Mouse (Mus musculus) left cerebral cortex, postnatal 10 days (tissue): ENCODE measurements around the gene Nsd1. TPM values are rescaled to one million over a fixed set of nuclear protein-coding genes. Genes with fewer than 3 reads are reported as not detected.

ENCODE experiments used
- DNase-seq, 2 experiments: peaks; one replicate each; pipeline ENCODE4 v3.0.0; 2021 to 2022; ENCODE audit warnings: low spot score in 2 of 2, mixed read lengths in 1 of 2; ENCODE audit errors: extremely low spot score in 1 of 2
- intact Hi-C: fragments of 180-260 bp; cut with DNase I; formaldehyde crosslinking; loops from one replicate; pipeline ENCODE4 v1.15.1; 2025
- total RNA-seq, 2 experiments: library from RNA; stranded (reverse); gene quantifications; 2 replicates each; pipeline ENCODE4 v1.2.3; 2021

Gene Nsd1
- total RNA-seq, 2 experiments from 2014 or later = 141 to 149 TPM

- DNase-seq = no peak
- intact Hi-C loops = no loop called here
These were observed 14.8 kb downstream of the Nsd1 start for GRCm38 (mm10) chr13:55224364-55224763.

GRCm38 (mm10) chr13:55230701-55231100 is 21.1 kb downstream of the Nsd1 start:
- intact Hi-C loops = no loop called here
- no peak for DNase-seq

- intact Hi-C loops = no loop called here
These were observed 33.6 kb downstream of the Nsd1 start for GRCm38 (mm10) chr13:55243205-55243604.

GRCm38 (mm10) chr13:55247293-55248030 is 37.9 kb downstream of the Nsd1 start:
- intact Hi-C loops = no loop called here
- no peak for DNase-seq

More at GRCm38 (mm10) chr13:55243205-55243604, 33.6 kb downstream of the Nsd1 start:
- no peak for DNase-seq

GRCm38 (mm10) chr13:55249246-55249645 is 39.7 kb downstream of the Nsd1 start:
- DNase-seq = no peak
- intact Hi-C loops = no loop called here

- no peak for DNase-seq
- intact Hi-C loops = loop anchor here (5.0 kb wide), 1 partner anchor 36 kb away; no protein-coding TSS in a partner anchor
These were observed 43.2 kb downstream of the Nsd1 start for GRCm38 (mm10) chr13:55252820-55253219.

- DNase-seq = no peak
- intact Hi-C loops = no loop called here
These were observed 45.6 kb downstream of the Nsd1 start for GRCm38 (mm10) chr13:55255052-55255652.

- intact Hi-C loops = no loop called here
- DNase-seq = no peak
These were observed 49.1 kb downstream of the Nsd1 start for GRCm38 (mm10) chr13:55258651-55259050.

- intact Hi-C loops = loop anchor here (5.0 kb wide), 1 partner anchor 41 kb away; no protein-coding TSS in a partner anchor
These were observed 51.9 kb downstream of the Nsd1 start for GRCm38 (mm10) chr13:55261521-55261920.

GRCm38 (mm10) chr13:55262096-55262495 is 52.5 kb downstream of the Nsd1 start:
- DNase-seq = no peak
- intact Hi-C loops = loop anchor here (5.0 kb wide), 1 partner anchor 40 kb away; no protein-coding TSS in a partner anchor

More at GRCm38 (mm10) chr13:55261521-55261920, 51.9 kb downstream of the Nsd1 start:
- no peak for DNase-seq

- intact Hi-C loops = no loop called here
- no peak for DNase-seq
These were observed 67.6 kb downstream of the Nsd1 start for GRCm38 (mm10) chr13:55277203-55277602.

GRCm38 (mm10) chr13:55277646-55278045 is 68.1 kb downstream of the Nsd1 start:
- intact Hi-C loops = no loop called here

GRCm38 (mm10) chr13:55288854-55289253 is 79.3 kb downstream of the Nsd1 start:
- intact Hi-C loops = no loop called here
- DNase-seq = no peak

More at GRCm38 (mm10) chr13:55277646-55278045, 68.1 kb downstream of the Nsd1 start:
- DNase-seq = no peak

GRCm38 (mm10) chr13:55296760-55297159 is 87.2 kb downstream of the Nsd1 start:
- intact Hi-C loops = no loop called here

GRCm38 (mm10) chr13:55300913-55301312 is 91.3 kb downstream of the Nsd1 start:
- intact Hi-C loops = loop anchor here (5.0 kb wide), 1 partner anchor 39 kb away; no protein-coding TSS in a partner anchor

More at GRCm38 (mm10) chr13:55296760-55297159, 87.2 kb downstream of the Nsd1 start:
- DNase-seq = no peak

GRCm38 (mm10) chr13:55312028-55312630 is 102.5 kb downstream of the Nsd1 start:
- intact Hi-C loops = no loop called here
- DNase-seq = no peak

More at GRCm38 (mm10) chr13:55300913-55301312, 91.3 kb downstream of the Nsd1 start:
- no peak for DNase-seq

GRCm38 (mm10) chr13:55313051-55313450 is 103.5 kb downstream of the Nsd1 start:
- intact Hi-C loops = no loop called here
- no peak for DNase-seq

GRCm38 (mm10) chr13:55314891-55315412 is 105.4 kb downstream of the Nsd1 start:
- no peak for DNase-seq
- intact Hi-C loops = no loop called here

- no peak for DNase-seq
- intact Hi-C loops = no loop called here
These were observed 108.8 kb downstream of the Nsd1 start for GRCm38 (mm10) chr13:55318351-55318750.
